Mouse (Mus musculus) neural tube, postnatal 0 days (tissue): Measurements from ENCODE around the gene Epha10. TPM values are rescaled to one million over a fixed set of nuclear protein-coding genes. Genes with fewer than 3 reads are reported as not detected.

Source experiments
- polyA plus RNA-seq: library from polyadenylated mRNA; unstranded; fragments of >200 nt; fragmentation: Nextera tagmentation; extraction: Ambion mirVana; gene quantifications from 2 replicates; pipeline ENCODE4 v1.2.1, GENCODE M21; 2015

Gene Epha10
- polyA plus RNA-seq: 12.1 and 14.5 TPM in 2 replicates

GRCm38 (mm10) chr4:124880599-124880998 is at the start of gene Epha10:
Gene Epha10 (plus strand): TSS chr4:124880899.

GRCm38 (mm10) chr4:124850261-124850913 is 30.3 kb upstream of the Epha10 start, which contains the start of gene Yrdc:
Gene Yrdc (plus strand): TSS chr4:124850679.

GRCm38 (mm10) chr4:124850933-124851658 is 29.6 kb upstream of the Epha10 start, which contains the start of gene 1110065P20Rik:
Gene 1110065P20Rik (minus strand): TSS chr4:124851196.

GRCm38 (mm10) chr4:124861283-124862188 is 19.2 kb upstream of the Epha10 start, which contains the start of gene Maneal:
Gene Maneal (minus strand): TSS chr4:124862171.

GRCm38 (mm10) chr4:124936613-124937471 is 56.1 kb downstream of the Epha10 start, which contains the start of gene 9930104L06Rik:
Gene 9930104L06Rik (plus strand): TSS chr4:124937048.

GRCm38 (mm10) chr4:124939211-124939610 is 58.5 kb downstream of the Epha10 start, which contains the start of gene Cdca8:
Gene Cdca8 (minus strand): TSS chr4:124939311.

Other genes starting within 250 kb of the Epha10 start
- gene Pou3f1, start 224.1 kb upstream of the Epha10 start, polyA plus RNA-seq: 6.4 and 7.9 TPM in 2 replicates
- 37.8 and 40.0 TPM in 2 replicates for gene Utp11, start 187.3 kb upstream of the Epha10 start, polyA plus RNA-seq
- 2.6 and 2.8 TPM in 2 replicates for gene Fhl3, start 180.2 kb upstream of the Epha10 start, polyA plus RNA-seq
- gene Sf3a3, start 166.1 kb upstream of the Epha10 start, polyA plus RNA-seq: 70.4 and 74.0 TPM in 2 replicates
- gene Inpp5b, start 139.0 kb upstream of the Epha10 start, polyA plus RNA-seq: 13.2 and 19.0 TPM in 2 replicates
- 12.1 and 12.8 TPM in 2 replicates for gene Mtf1, start 78.8 kb upstream of the Epha10 start, polyA plus RNA-seq
- 42.8 and 47.8 TPM in 2 replicates for gene Yrdc, start 30.2 kb upstream of the Epha10 start, polyA plus RNA-seq
- gene 1110065P20Rik, start 29.7 kb upstream of the Epha10 start, polyA plus RNA-seq: 169 and 185 TPM in 2 replicates
- 12.5 and 13.1 TPM in 2 replicates for gene Maneal, start 18.7 kb upstream of the Epha10 start, polyA plus RNA-seq
- 9.3 and 12.8 TPM in 2 replicates for gene 9930104L06Rik, start 56.1 kb downstream of the Epha10 start, polyA plus RNA-seq
- 10.7 and 14.8 TPM in 2 replicates for gene Cdca8, start 58.4 kb downstream of the Epha10 start, polyA plus RNA-seq
- gene Rspo1, start 105.5 kb downstream of the Epha10 start, polyA plus RNA-seq: 1.1 and 1.5 TPM in 2 replicates
- gene Gnl2, start 135.7 kb downstream of the Epha10 start, polyA plus RNA-seq: 74.0 and 75.1 TPM in 2 replicates
- gene Dnali1, start 184.8 kb downstream of the Epha10 start, polyA plus RNA-seq: 1.1 and 1.2 TPM in 2 replicates
- gene Snip1, start 185.8 kb downstream of the Epha10 start, polyA plus RNA-seq: 16.2 and 17.7 TPM in 2 replicates
- 115 and 117 TPM in 2 replicates for gene Meaf6, start 204.2 kb downstream of the Epha10 start, polyA plus RNA-seq
- gene Zc3h12a, start 246.9 kb downstream of the Epha10 start, polyA plus RNA-seq: 0.24 and 0.30 TPM in 2 replicates